Mouse (Mus musculus) midbrain, postnatal 0 days (tissue): Measurements from ENCODE around the gene Eci2. TPM values are rescaled to one million over a fixed set of nuclear protein-coding genes. Genes with fewer than 3 reads are reported as not detected.
"Not testable (repeated sequence)": the region's sequence is repeated elsewhere in the genome, so short reads cannot be mapped to it uniquely, and the experiment has no call there.

Experiments
- ATAC-seq: fragments of 200-750 bp; cut with Nextera tagmentation; 2 replicates; pipeline ENCODE4 v1.8.0; 2017; ENCODE audit warnings: moderate number of reproducible peaks, mild to moderate bottlenecking, moderate TSS enrichment, moderate library complexity; ENCODE audit not compliant: low FRiP score
- DNase-seq: peaks from one replicate; pipeline ENCODE4 v3.0.0-alpha.2; 2015; ENCODE audit warnings: low spot score
- H3K27ac ChIP-seq: fragments of 300-500 bp; sonication (generic); 2 replicates; pipeline ENCODE4 v1.5.1; 2014; ENCODE audit warnings: low read depth, mild to moderate bottlenecking, low read length, mixed read lengths
- H3K27me3 ChIP-seq: fragments of 300-500 bp; sonication (generic); 2 replicates; pipeline ENCODE4 v1.6.1; 2014; ENCODE audit warnings: low read length, control low read depth, mixed read lengths; ENCODE audit not compliant: insufficient read depth
- H3K36me3 ChIP-seq: fragments of 300-500 bp; sonication (generic); 2 replicates; pipeline ENCODE4 v1.6.1; 2014; ENCODE audit warnings: low read length, control low read depth, mixed read lengths; ENCODE audit not compliant: insufficient read depth
- H3K4me1 ChIP-seq: fragments of 300-500 bp; sonication (generic); 2 replicates; pipeline ENCODE4 v1.6.1; 2014; ENCODE audit warnings: mild to moderate bottlenecking, control low read depth, antibody characterized with exemption, low read length, mixed read lengths; ENCODE audit not compliant: insufficient read depth
- H3K4me2 ChIP-seq: fragments of 300-500 bp; sonication (generic); 2 replicates; pipeline ENCODE4 v1.6.1; 2014; ENCODE audit warnings: low read depth, mild to moderate bottlenecking, low read length, mixed read lengths; ENCODE audit not compliant: poor library complexity, severe bottlenecking
- H3K4me3 ChIP-seq: fragments of 300-500 bp; sonication (generic); 2 replicates; pipeline ENCODE4 v1.5.1; 2014; ENCODE audit warnings: low read depth, mild to moderate bottlenecking, low read length, moderate library complexity
- H3K9ac ChIP-seq: fragments of 300-500 bp; sonication (generic); replicated peaks from 2 replicates; pipeline ENCODE4 v1.6.1; 2014; ENCODE audit warnings: mild to moderate bottlenecking, low read length, moderate library complexity, mixed read lengths; ENCODE audit not compliant: poor library complexity, severe bottlenecking
- H3K9me3 ChIP-seq: fragments of 300-500 bp; sonication (generic); 2 replicates; pipeline ENCODE4 v1.6.1; 2016; ENCODE audit warnings: low read length, control low read depth
- CTCF ChIP-seq: IDR thresholded peaks from 2 replicates; pipeline ENCODE4 v1.5.1; 2016; ENCODE audit warnings: antibody characterized with exemption, mild to moderate bottlenecking
- WGBS: fragments of 180-500 bp; shearing (Covaris S2); extraction: QIAGEN DNeasy Blood & Tissue Kit; methylation state at CpG from one replicate; pipeline ENCODE4 v1.1.7; 2014; 5-methylcytosine and 5-hydroxymethylcytosine counted together
- polyA plus RNA-seq: library from polyadenylated mRNA; unstranded; fragments of >200 nt; fragmentation: Nextera tagmentation; extraction: Ambion mirVana; gene quantifications from 2 replicates; pipeline ENCODE4 v1.2.1, GENCODE M21; 2015
- total RNA-seq: library from RNA; depleted of rRNA; stranded (reverse); fragments of >200 nt; gene quantifications from 2 replicates; pipeline ENCODE4 v1.2.3, GENCODE M21; 2014

Gene Eci2
- total and polyA plus RNA-seq, 2 experiments from 2014 or later, result 95.3 to 97.7 TPM

DNA sequence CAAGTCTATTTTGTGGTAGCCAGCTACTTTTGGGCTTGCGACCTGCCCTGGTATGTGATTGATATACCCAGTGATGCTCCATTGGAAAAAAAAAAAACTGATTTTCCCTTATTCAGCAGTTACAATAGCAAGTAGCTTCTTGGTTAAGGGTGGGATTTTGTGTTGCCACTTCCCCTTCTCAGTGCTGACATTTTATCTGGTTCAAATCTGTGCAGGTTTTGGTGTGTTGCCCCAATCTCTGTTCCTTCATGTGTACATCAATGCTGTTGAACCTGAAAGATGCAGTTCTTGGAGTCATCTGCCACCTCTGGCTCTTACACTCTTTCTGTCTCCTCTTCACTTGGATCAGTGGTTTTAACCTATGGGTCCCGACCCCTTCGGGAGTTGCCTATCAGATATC, 1.5 kb upstream of the Eci2 start:
- Histone ChIP-seq H3K36me3 (no peaks in the 10 kb centered on the region), H3K27me3 (no peaks in the 10 kb centered on the region), H3K27ac (no peak overlapping the region), H3K9ac (no peak overlapping the region), H3K4me2 (no peak overlapping the region), H3K9me3 (no peaks in the 10 kb centered on the region), H3K4me3 (no peak overlapping the region), H3K4me1 (no peaks in the 10 kb centered on the region)
- DNase-seq (no peak), ATAC-seq (no peak)
- WGBS, result 93% methylated on average over 3 of the region's 3 CpGs
- TF ChIP-seq CTCF, result no peak

DNA sequence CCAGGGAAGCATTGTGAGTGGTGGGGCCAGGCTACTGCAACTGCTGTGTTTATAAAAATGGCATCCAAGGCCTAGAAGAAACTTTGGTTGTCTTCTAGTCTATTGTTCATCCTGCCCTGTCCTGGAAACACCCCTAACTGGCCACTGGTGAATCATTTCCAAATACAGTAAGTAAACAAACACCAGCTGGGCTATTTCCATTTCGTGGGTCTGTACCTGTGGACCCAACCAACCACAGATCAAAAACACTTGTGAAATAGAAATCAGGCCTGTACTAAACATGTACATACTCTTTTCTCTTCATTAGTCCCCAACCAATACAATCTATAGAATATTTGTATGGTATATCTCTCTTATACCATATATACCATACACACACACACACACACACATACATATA, 3.5 kb downstream of the Eci2 start:
- WGBS, result 71% methylated on average over 1 of the region's 1 CpGs
- H3K9me3 ChIP-seq, H3K4me1 ChIP-seq, H3K27me3 ChIP-seq, H3K36me3 ChIP-seq, H3K4me3 ChIP-seq, DNase-seq, H3K9ac ChIP-seq, H3K27ac ChIP-seq, ATAC-seq, H3K4me2 ChIP-seq: not testable (repeated sequence)

DNA sequence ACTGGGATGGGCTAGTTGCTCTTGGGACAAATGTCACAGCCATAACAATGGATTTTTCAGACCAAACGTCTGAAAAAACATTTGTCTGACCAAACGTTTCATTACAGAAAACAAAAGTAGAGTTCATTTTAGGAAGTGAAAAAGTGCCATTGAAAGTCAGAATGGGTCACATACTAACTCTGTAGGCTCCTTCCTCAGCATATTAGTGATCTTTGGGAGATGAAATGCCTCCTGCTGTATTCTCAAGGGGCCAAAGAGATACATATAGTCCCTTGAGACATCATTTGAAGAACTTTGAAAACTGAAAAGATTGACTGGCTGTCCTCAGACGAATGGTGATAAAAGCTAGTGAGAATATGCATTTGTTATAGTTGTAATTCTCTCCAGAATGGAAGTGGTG, 6.5 kb downstream of the Eci2 start:
- no peak for ATAC-seq
- H3K4me3 ChIP-seq, result no peak overlapping the region
- H3K36me3 ChIP-seq, result no peaks in the 10 kb centered on the region
- H3K4me2 ChIP-seq, result no peak overlapping the region
- no peak overlapping the region for H3K9ac ChIP-seq
- WGBS, result 78% methylated on average over 3 of the region's 3 CpGs
- no peak overlapping the region for H3K27ac ChIP-seq
- TF ChIP-seq CTCF, result no peak
- H3K9me3 ChIP-seq, result no peaks in the 10 kb centered on the region
- H3K4me1 ChIP-seq, result no peaks in the 10 kb centered on the region
- H3K27me3 ChIP-seq, result no peaks in the 10 kb centered on the region
- DNase-seq, result no peak

DNA sequence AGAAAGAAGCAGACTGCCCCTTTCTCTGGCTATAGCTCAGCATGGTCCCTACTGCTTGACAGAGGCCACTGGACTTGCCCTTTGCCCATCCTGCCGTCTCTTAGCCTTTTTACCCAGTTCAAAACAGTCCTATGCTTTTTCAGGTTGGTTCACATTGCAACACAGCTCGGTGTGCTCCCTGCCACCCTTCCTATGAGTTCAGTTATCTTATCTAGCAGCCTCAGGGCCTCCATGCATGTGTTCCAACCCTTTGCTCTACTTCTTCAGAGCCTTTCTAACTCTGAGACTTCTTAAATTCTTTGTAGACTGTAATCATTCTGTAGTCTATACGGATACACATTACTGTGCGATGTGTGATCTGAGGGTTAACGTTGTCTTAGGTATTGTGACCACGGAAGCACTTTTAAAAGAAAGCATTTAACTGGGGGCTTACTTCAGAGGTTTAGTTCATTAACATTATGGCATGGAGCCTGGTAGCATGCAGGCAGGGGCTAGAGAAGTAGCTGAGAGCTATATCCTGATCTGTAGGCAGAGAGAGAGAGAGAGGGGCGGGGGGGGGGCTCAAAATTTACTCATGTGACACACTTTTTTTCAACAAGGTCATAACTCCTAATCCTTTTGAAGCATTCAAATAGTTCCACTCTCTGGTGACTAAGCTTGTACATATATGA, 7.9 kb downstream of the Eci2 start:
- ATAC-seq, result no peak
- WGBS, result 76% methylated on average over 7 of the region's 7 CpGs
- H3K27ac ChIP-seq, result no peak overlapping the region

DNA sequence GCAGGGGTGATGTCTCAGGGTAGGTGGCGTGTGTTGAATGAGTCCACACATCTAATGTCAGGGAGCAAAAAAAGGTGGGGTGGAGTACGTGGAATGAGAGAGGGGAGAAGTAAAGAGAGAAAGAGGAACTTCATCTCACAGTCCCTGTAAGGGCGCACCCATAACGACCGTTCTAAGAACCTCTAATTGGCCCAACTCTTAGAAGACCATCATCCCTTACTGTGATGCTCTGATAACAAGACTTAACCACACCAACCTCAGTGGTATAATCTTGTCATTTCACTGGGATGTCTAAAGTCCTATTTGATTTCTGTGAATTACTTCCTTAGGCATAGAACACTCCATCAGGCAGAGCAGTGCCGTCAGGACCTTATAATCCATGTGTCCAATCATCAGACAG, 9.5 kb downstream of the Eci2 start:
- WGBS, result 84% methylated on average over 6 of the region's 6 CpGs
- DNase-seq (no peak), ATAC-seq (no peak)
- Histone ChIP-seq H3K36me3 (no peaks in the 10 kb centered on the region), H3K27ac (no peak overlapping the region), H3K4me1 (no peaks in the 10 kb centered on the region), H3K4me3 (no peak overlapping the region), H3K27me3 (no peaks in the 10 kb centered on the region), H3K9me3 (no peaks in the 10 kb centered on the region), H3K4me2 (no peak overlapping the region), H3K9ac (no peak overlapping the region)
- no peak for TF ChIP-seq CTCF

More for the DNA sequence above, 7.9 kb downstream of the Eci2 start:
- no peak for DNase-seq
- Histone ChIP-seq H3K4me1 (no peaks in the 10 kb centered on the region), H3K9me3 (no peaks in the 10 kb centered on the region), H3K4me3 (no peak overlapping the region), H3K9ac (no peak overlapping the region), H3K36me3 (no peaks in the 10 kb centered on the region), H3K27me3 (no peaks in the 10 kb centered on the region), H3K4me2 (no peak overlapping the region)
- no peak for TF ChIP-seq CTCF

DNA sequence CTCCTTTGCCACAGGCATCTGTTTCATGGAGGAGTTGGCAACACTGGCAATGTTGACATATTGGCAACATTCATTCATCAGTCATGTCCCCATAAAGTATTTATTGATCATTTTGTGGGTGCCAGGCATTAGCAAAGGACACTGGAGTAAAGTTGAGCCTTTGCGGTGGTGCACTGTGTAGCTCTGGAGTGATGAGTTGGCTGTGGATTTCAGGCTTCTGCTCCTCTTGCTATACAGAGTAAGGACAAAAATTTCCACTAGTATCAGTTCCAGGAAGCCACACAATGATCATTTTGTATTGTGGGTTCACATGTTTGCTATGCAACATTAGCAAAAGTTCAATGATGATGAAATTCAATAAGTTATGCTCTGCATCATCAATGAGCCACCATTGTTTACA, 10.8 kb downstream of the Eci2 start:
- no peaks in the 10 kb centered on the region for H3K27me3 ChIP-seq
- no peaks in the 10 kb centered on the region for H3K4me1 ChIP-seq
- H3K27ac ChIP-seq, result no peak overlapping the region
- TF ChIP-seq CTCF, result no peak
- no peak for DNase-seq
- H3K9ac ChIP-seq, result no peak overlapping the region
- no peak overlapping the region for H3K4me2 ChIP-seq
- no peak for ATAC-seq
- H3K36me3 ChIP-seq, result no peaks in the 10 kb centered on the region
- 97% methylated on average over 1 of the region's 1 CpGs for WGBS
- no peaks in the 10 kb centered on the region for H3K9me3 ChIP-seq
- no peak overlapping the region for H3K4me3 ChIP-seq
